Mouse (Mus musculus) heart, adult 2 months (tissue): ENCODE measurements around the gene Vwa8. TPM values are rescaled to one million over a fixed set of nuclear protein-coding genes. Genes with fewer than 3 reads are reported as not detected.

Experiments
- DNase-seq, 2 experiments: peaks; one replicate each; pipeline ENCODE4 v3.0.0; 2021
- H3K27ac ChIP-seq: fragments of 200-600 bp; 2 replicates; pipeline ENCODE4 v1.8.1; 2022
- H3K27me3 ChIP-seq: fragments of 200-500 bp; 2 replicates; pipeline ENCODE4 v1.6.1; 2012; ENCODE audit warnings: mild to moderate bottlenecking, low read length, inconsistent platforms, mixed read lengths; ENCODE audit not compliant: control insufficient read depth, insufficient read depth
- H3K36me3 ChIP-seq: fragments of 200-500 bp; 2 replicates; pipeline ENCODE4 v1.6.1; 2012; ENCODE audit warnings: low read length, inconsistent platforms; ENCODE audit not compliant: control insufficient read depth, insufficient read depth
- H3K4me1 ChIP-seq: fragments of 200-500 bp; 2 replicates; pipeline ENCODE4 v1.6.1; 2011; ENCODE audit warnings: low read length; ENCODE audit not compliant: control insufficient read depth, insufficient read depth
- H3K4me3 ChIP-seq: fragments of 200-600 bp; 2 replicates; pipeline ENCODE4 v1.8.1; 2022
- H3K79me2 ChIP-seq: fragments of 200-500 bp; replicated peaks from 2 replicates; pipeline ENCODE4 v1.6.1; 2012; ENCODE audit warnings: mild to moderate bottlenecking, inconsistent platforms, low read length, moderate library complexity, mixed read lengths; ENCODE audit not compliant: control insufficient read depth, insufficient read depth
- H3K9ac ChIP-seq: fragments of 200-500 bp; 2 replicates; pipeline ENCODE4 v1.6.1; 2012; ENCODE audit warnings: low read depth, mild to moderate bottlenecking, control low read depth, inconsistent platforms, low read length, mixed read lengths
- CTCF ChIP-seq: fragments of 200-600 bp; IDR thresholded peaks from 2 replicates; pipeline ENCODE4 v1.8.1; 2022; ENCODE audit warnings: antibody characterized with exemption, mild to moderate bottlenecking, moderate library complexity
- EP300 ChIP-seq: fragments of 200-500 bp; IDR thresholded peaks from 2 replicates; pipeline ENCODE4 v1.6.1; 2011; ENCODE audit warnings: low read depth, low read length, control low read depth; ENCODE audit not compliant: insufficient read depth
- POLR2A ChIP-seq: fragments of 200-500 bp; IDR thresholded peaks from 2 replicates; pipeline ENCODE4 v1.6.1; 2011; ENCODE audit warnings: mild to moderate bottlenecking, low read depth, low read length, control low read depth; ENCODE audit not compliant: insufficient read depth
- WGBS: fragments of 180-500 bp; shearing (Covaris S2); methylation state at CpG from one replicate; pipeline ENCODE4 v1.1.7; 2018; 5-methylcytosine and 5-hydroxymethylcytosine counted together
- intact Hi-C: fragments of 180-260 bp; cut with DNase I; formaldehyde crosslinking; loops from one replicate; pipeline ENCODE4 v1.15.1; 2025
- polyA plus RNA-seq: library from polyadenylated mRNA; depleted of rRNA; stranded (reverse); fragments of >200 nt; gene quantifications from 2 replicates; pipeline ENCODE4 v1.2.3, GENCODE M21; 2012
- total RNA-seq, 2 experiments: library from RNA; stranded (reverse); gene quantifications; 2 replicates each; pipeline ENCODE4 v1.2.3; 2021

Gene Vwa8
- total and polyA plus RNA-seq, 3 experiments: 58.8 to 177 (median 150) TPM

- Histone ChIP-seq H3K9ac (no peak overlapping the region), H3K36me3 (no peaks in the 10 kb centered on the region; the same call in 1 of the 2 replicates), H3K4me3 (no peak overlapping the region), H3K79me2 (no peaks in the 10 kb centered on the region), H3K4me1 (no peaks in the 10 kb centered on the region), H3K27ac (no peak overlapping the region), H3K27me3 (no peaks in the 10 kb centered on the region)
- WGBS: 72% methylated on average over 7 of the region's 7 CpGs
- no peak for DNase-seq
- intact Hi-C loops: no loop called here
- TF ChIP-seq CTCF: no peak
- no peak for TF ChIP-seq EP300
- TF ChIP-seq POLR2A: no peak
These were observed 234.7 kb downstream of the Vwa8 start for GRCm38 (mm10) chr14:79083573-79083972.

- intact Hi-C loops: no loop called here
- DNase-seq: no peak
- Histone ChIP-seq H3K27ac (no peak overlapping the region), H3K36me3 (no peaks in the 10 kb centered on the region; the same call in 1 of the 2 replicates), H3K79me2 (no peaks in the 10 kb centered on the region), H3K9ac (no peak overlapping the region), H3K27me3 (no peaks in the 10 kb centered on the region), H3K4me1 (peaks cover 7% of the 10 kb centered on the region), H3K4me3 (no peak overlapping the region)
- TF ChIP-seq EP300: no peak
- TF ChIP-seq POLR2A: no peak
- TF ChIP-seq CTCF: no peak
- 74% methylated on average over 5 of the region's 5 CpGs for WGBS
These were observed 237.2 kb downstream of the Vwa8 start for GRCm38 (mm10) chr14:79086006-79086405.

GRCm38 (mm10) chr14:79089464-79089863 is 240.6 kb downstream of the Vwa8 start:
- peak; percentile 48 to 52 for DNase-seq
- H3K4me3 ChIP-seq: no peak overlapping the region
- H3K79me2 ChIP-seq: no peaks in the 10 kb centered on the region
- peaks cover 7% of the 10 kb centered on the region for H3K4me1 ChIP-seq
- no peaks in the 10 kb centered on the region for H3K36me3 ChIP-seq
- no peaks in the 10 kb centered on the region for H3K27me3 ChIP-seq
- no peak overlapping the region for H3K9ac ChIP-seq
- TF ChIP-seq EP300 (0 out of 2 replicates have a peak, but pooled peaks have one; percentile 30), CTCF (no peak), POLR2A (no peak)
- 3% methylated on average over 2 of the region's 2 CpGs for WGBS
- intact Hi-C loops: no loop called here
- H3K27ac ChIP-seq: peak overlapping the region; percentile 58

- no peak for TF ChIP-seq CTCF
- TF ChIP-seq EP300: no peak
- TF ChIP-seq POLR2A: no peak
- Histone ChIP-seq H3K4me1 (no peaks in the 10 kb centered on the region), H3K9ac (no peak overlapping the region), H3K27ac (no peak overlapping the region), H3K4me3 (no peak overlapping the region), H3K36me3 (peaks cover 8% of the 10 kb centered on the region), H3K27me3 (no peaks in the 10 kb centered on the region), H3K79me2 (no peaks in the 10 kb centered on the region)
- intact Hi-C loops: no loop called here
- DNase-seq: no peak
- 91% methylated on average over 12 of the region's 12 CpGs for WGBS
These were observed 248.3 kb downstream of the Vwa8 start for GRCm38 (mm10) chr14:79097181-79097580.

GRCm38 (mm10) chr14:79106655-79107515 is 258.0 kb downstream of the Vwa8 start:
- H3K79me2 ChIP-seq: no peaks in the 10 kb centered on the region
- intact Hi-C loops: loop anchor here (1.0 to 10.0 kb wide), 2 partner anchors 252 to 439 kb away; no protein-coding TSS in a partner anchor
- H3K4me1 ChIP-seq: peaks cover 1% of the 10 kb centered on the region
- no peak overlapping the region; the same call in 1 of the 2 replicates for H3K9ac ChIP-seq
- no peaks in the 10 kb centered on the region for H3K27me3 ChIP-seq
- no peak overlapping the region for H3K27ac ChIP-seq
- TF ChIP-seq EP300 (peak; percentile 88), POLR2A (0 out of 2 replicates have a peak, but pooled peaks have one; percentile 22), CTCF (peak; percentile 94; the same call in 1 of the 2 replicates)
- 28% methylated on average over 14 of the region's 14 CpGs for WGBS
- no peak overlapping the region for H3K4me3 ChIP-seq
- H3K36me3 ChIP-seq: no peaks in the 10 kb centered on the region
- DNase-seq: peak; percentile 66 to 72

- DNase-seq: no peak
- TF ChIP-seq EP300: no peak
- no peak for TF ChIP-seq POLR2A
- no peak for TF ChIP-seq CTCF
- no peaks in the 10 kb centered on the region for H3K79me2 ChIP-seq
- intact Hi-C loops: loop anchor here (10.0 kb wide), 1 partner anchor 255 kb away; no protein-coding TSS in a partner anchor
- no peaks in the 10 kb centered on the region for H3K27me3 ChIP-seq
- H3K9ac ChIP-seq: no peak overlapping the region
- 30% methylated on average over 1 of the region's 1 CpGs for WGBS
- no peak overlapping the region for H3K27ac ChIP-seq
- H3K4me3 ChIP-seq: no peak overlapping the region
- no peaks in the 10 kb centered on the region for H3K36me3 ChIP-seq
- H3K4me1 ChIP-seq: peaks cover 1% of the 10 kb centered on the region
These were observed 260.5 kb downstream of the Vwa8 start for GRCm38 (mm10) chr14:79109375-79109774.
